Mouse (Mus musculus): ENCODE data around the gene Itk. TPM values are rescaled to one million over a fixed set of nuclear protein-coding genes. Genes with fewer than 3 reads are reported as not detected.

Itk gene
- polyA plus RNA-seq, 1 experiment from 2014 or later, result 0.09 TPM

Other genes with a start within 250 kb of the Itk start
- gene Nipal4, start 223.0 kb downstream of the Itk start, polyA plus RNA-seq (2015; fragmentation: Nextera tagmentation; extraction: Ambion mirVana), result 0.04 and 0.07 TPM in 2 replicates
- gene Fndc9, start 154.0 kb downstream of the Itk start, polyA plus RNA-seq (2015; fragmentation: Nextera tagmentation; extraction: Ambion mirVana), result not detected in 2 replicates
- 4.6 and 5.7 TPM in 2 replicates for gene Cyfip2, start 76.7 kb downstream of the Itk start, polyA plus RNA-seq (2015; fragmentation: Nextera tagmentation; extraction: Ambion mirVana)
- 0.04 TPM in 1 of 2 replicates, not detected in the other for gene Fam71b, start 7.0 kb upstream of the Itk start, polyA plus RNA-seq (2015; fragmentation: Nextera tagmentation; extraction: Ambion mirVana)
- gene Med7, start 47.4 kb upstream of the Itk start, polyA plus RNA-seq (2015; fragmentation: Nextera tagmentation; extraction: Ambion mirVana), result 44.8 and 49.7 TPM in 2 replicates
- 0.38 and 0.39 TPM in 2 replicates for gene Havcr2, start 65.4 kb upstream of the Itk start, polyA plus RNA-seq (2015; fragmentation: Nextera tagmentation; extraction: Ambion mirVana)
- not detected in 2 replicates for gene Gm12169, start 134.7 kb upstream of the Itk start, polyA plus RNA-seq (2015; fragmentation: Nextera tagmentation; extraction: Ambion mirVana)
- not detected in 2 replicates for gene BC053393, start 182.0 kb upstream of the Itk start, polyA plus RNA-seq (2015; fragmentation: Nextera tagmentation; extraction: Ambion mirVana)
- gene Dppa1, start 239.7 kb upstream of the Itk start, polyA plus RNA-seq (2015; fragmentation: Nextera tagmentation; extraction: Ambion mirVana), result not detected in 2 replicates